Mouse (Mus musculus): Measurements from ENCODE around the gene Wasl. TPM values are rescaled to one million over a fixed set of nuclear protein-coding genes. Genes with fewer than 3 reads are reported as not detected.

Gene Wasl
- 76.6 and 85.0 TPM in 2 replicates for polyA plus RNA-seq (2015; fragmentation: Nextera tagmentation; extraction: Ambion mirVana)

GRCm38 (mm10) chr6:24664867-24665458 lies at the start of gene Wasl:
Gene Wasl (minus strand): TSS chr6:24665009.
- under 1% methylated on average over 60 of the region's 63 CpGs for WGBS
- H3K36me3 ChIP-seq (ENCODE audit: control insufficient read depth, insufficient read depth, low read length): no peaks in the 10 kb centered on the region
- ATAC-seq: peak; percentile 98

GRCm38 (mm10) chr6:24707499-24707898 lies 42.7 kb upstream of the Wasl start:
- Histone ChIP-seq H3K27me3 (replicated peaks; ENCODE audit: control insufficient read depth, insufficient read depth, low read length) (no peaks in the 10 kb centered on the region), H3K4me3 (ENCODE audit: low read length) (no peak overlapping the region), H3K9ac (ENCODE audit: low read depth, low read length) (no peak overlapping the region), H3K4me2 (ENCODE audit: low read depth, low read length) (no peak overlapping the region), H3K4me1 (ENCODE audit: control insufficient read depth, insufficient read depth, low read length) (no peaks in the 10 kb centered on the region), H3K36me3 (ENCODE audit: control insufficient read depth, insufficient read depth, low read length) (no peaks in the 10 kb centered on the region), H3K9me3 (ENCODE audit: control insufficient read depth, low read length) (no peaks in the 10 kb centered on the region), H3K27ac (ENCODE audit: low read length) (peak overlapping the region; percentile 38; the same call in 1 of the 2 replicates)
- WGBS: 61% methylated on average over 2 of the region's 2 CpGs
- ATAC-seq: peak; percentile 72

More at GRCm38 (mm10) chr6:24664867-24665458, at the start of gene Wasl:
- Histone ChIP-seq H3K9ac (ENCODE audit: low read depth, low read length) (peak within 1 kb of the TSS; percentile 97), H3K4me2 (ENCODE audit: low read depth, low read length) (peak within 1 kb of the TSS; percentile 78), H3K9me3 (ENCODE audit: control insufficient read depth, low read length) (no peaks in the 10 kb centered on the region), H3K4me3 (ENCODE audit: low read length) (peak within 1 kb of the TSS; percentile 93), H3K4me1 (ENCODE audit: control insufficient read depth, insufficient read depth, low read length) (peaks cover 11% of the 10 kb centered on the region), H3K27ac (ENCODE audit: low read length) (peak within 1 kb of the TSS; percentile 97), H3K27me3 (replicated peaks; ENCODE audit: control insufficient read depth, insufficient read depth, low read length) (no peaks in the 10 kb centered on the region)

- ATAC-seq: peak; percentile 96
- H3K27ac ChIP-seq (ENCODE audit: low read length): peak overlapping the region; percentile 55
Measured at GRCm38 (mm10) chr6:24707090-24707489, 42.3 kb upstream of the Wasl start.

DNA sequence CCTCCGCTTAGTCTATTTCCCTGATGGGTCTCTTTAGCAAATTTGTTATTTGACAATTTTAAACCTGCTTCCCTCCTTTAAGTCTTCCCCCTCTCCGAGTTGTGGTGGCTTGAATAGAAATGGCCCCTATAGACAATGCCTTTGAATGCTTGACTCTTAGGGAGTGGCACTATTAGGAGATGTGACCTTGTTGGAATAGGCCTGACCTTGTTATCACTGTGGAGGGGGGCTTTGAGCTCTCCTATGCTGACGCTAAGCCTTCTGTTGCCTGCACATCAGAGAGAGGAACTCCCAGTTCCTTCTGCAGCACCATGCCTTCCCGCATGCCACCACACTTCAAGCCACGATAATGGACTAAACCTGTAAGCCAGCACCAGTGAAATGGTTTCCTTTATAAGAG lies 32.4 kb upstream of the Wasl start:
- no peak overlapping the region for H3K4me3 ChIP-seq (ENCODE audit: low read length)
- H3K9me3 ChIP-seq (ENCODE audit: control insufficient read depth, low read length): no peaks in the 10 kb centered on the region
- H3K9ac ChIP-seq (ENCODE audit: low read depth, low read length): no peak overlapping the region
- H3K27ac ChIP-seq (ENCODE audit: low read length): no peak overlapping the region
- no peak for ATAC-seq
- H3K36me3 ChIP-seq (ENCODE audit: control insufficient read depth, insufficient read depth, low read length): no peaks in the 10 kb centered on the region
- no peak overlapping the region for H3K4me2 ChIP-seq (ENCODE audit: low read depth, low read length)
- H3K27me3 ChIP-seq (replicated peaks; ENCODE audit: control insufficient read depth, insufficient read depth, low read length): no peaks in the 10 kb centered on the region
- no peaks in the 10 kb centered on the region for H3K4me1 ChIP-seq (ENCODE audit: control insufficient read depth, insufficient read depth, low read length)
- WGBS: 89% methylated on average over 5 of the region's 5 CpGs

More at GRCm38 (mm10) chr6:24707090-24707489, 42.3 kb upstream of the Wasl start:
- Histone ChIP-seq H3K9ac (ENCODE audit: low read depth, low read length) (no peak overlapping the region), H3K27me3 (replicated peaks; ENCODE audit: control insufficient read depth, insufficient read depth, low read length) (no peaks in the 10 kb centered on the region), H3K9me3 (ENCODE audit: control insufficient read depth, low read length) (no peaks in the 10 kb centered on the region), H3K4me2 (ENCODE audit: low read depth, low read length) (no peak overlapping the region), H3K4me3 (ENCODE audit: low read length) (no peak overlapping the region), H3K4me1 (ENCODE audit: control insufficient read depth, insufficient read depth, low read length) (no peaks in the 10 kb centered on the region), H3K36me3 (ENCODE audit: control insufficient read depth, insufficient read depth, low read length) (no peaks in the 10 kb centered on the region)
- WGBS: 58% methylated on average over 5 of the region's 5 CpGs

GRCm38 (mm10) chr6:24696117-24696516 lies 31.3 kb upstream of the Wasl start:
- no peak overlapping the region for H3K9ac ChIP-seq (ENCODE audit: low read depth, low read length)
- 77% methylated on average over 4 of the region's 4 CpGs for WGBS
- H3K9me3 ChIP-seq (ENCODE audit: control insufficient read depth, low read length): no peaks in the 10 kb centered on the region
- H3K27ac ChIP-seq (ENCODE audit: low read length): no peak overlapping the region
- no peak overlapping the region for H3K4me2 ChIP-seq (ENCODE audit: low read depth, low read length)
- no peak for ATAC-seq
- H3K4me3 ChIP-seq (ENCODE audit: low read length): no peak overlapping the region
- no peaks in the 10 kb centered on the region for H3K27me3 ChIP-seq (replicated peaks; ENCODE audit: control insufficient read depth, insufficient read depth, low read length)
- no peaks in the 10 kb centered on the region for H3K36me3 ChIP-seq (ENCODE audit: control insufficient read depth, insufficient read depth, low read length)
- H3K4me1 ChIP-seq (ENCODE audit: control insufficient read depth, insufficient read depth, low read length): no peaks in the 10 kb centered on the region

DNA sequence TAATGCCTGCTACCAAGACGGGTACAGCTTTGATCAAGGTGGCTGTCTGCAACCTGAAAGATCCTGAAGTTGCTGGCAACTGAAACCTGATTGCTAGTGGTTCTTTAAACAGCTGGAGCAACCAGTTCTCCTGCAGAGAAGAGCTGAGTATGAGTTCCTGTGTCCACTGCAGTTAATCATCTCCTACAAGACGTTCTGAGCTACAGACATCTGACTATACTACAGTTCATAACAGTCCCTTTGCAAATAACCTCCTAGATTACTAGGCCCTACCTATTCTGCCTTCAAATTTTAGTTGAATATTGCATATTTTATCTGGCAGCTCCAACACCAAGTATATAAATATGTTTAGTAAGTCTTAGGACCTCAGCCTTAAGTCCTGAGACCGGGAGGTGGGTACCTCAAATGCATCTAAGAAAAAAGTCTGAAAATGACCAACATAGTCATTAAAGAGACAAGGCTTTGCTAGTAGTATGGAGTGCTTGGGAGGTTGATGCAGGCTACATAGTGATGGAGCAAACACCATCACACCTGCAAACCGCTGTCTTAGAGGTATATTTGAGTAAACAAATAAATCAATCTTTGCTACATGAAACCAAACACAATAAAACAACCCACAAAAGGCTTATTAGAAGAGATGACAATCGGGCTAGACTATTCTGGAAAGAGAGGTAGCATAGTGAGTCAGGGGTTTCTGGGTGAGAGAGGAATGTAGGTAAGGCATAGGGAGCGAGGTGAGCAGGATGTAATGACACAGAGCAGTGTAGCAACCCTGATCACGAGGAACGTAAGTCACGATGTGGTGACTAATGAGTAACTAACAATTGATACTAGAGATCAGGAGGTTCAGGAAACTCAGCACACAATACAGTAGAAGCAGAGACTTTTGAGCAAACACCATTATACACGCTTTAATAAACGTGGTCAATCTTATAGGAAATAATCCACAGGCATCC lies 29.9 kb upstream of the Wasl start:
- Histone ChIP-seq H3K9me3 (ENCODE audit: control insufficient read depth, low read length) (no peaks in the 10 kb centered on the region), H3K36me3 (ENCODE audit: control insufficient read depth, insufficient read depth, low read length) (no peaks in the 10 kb centered on the region), H3K4me1 (ENCODE audit: control insufficient read depth, insufficient read depth, low read length) (no peaks in the 10 kb centered on the region), H3K4me2 (ENCODE audit: low read depth, low read length) (no peak overlapping the region), H3K27me3 (replicated peaks; ENCODE audit: control insufficient read depth, insufficient read depth, low read length) (no peaks in the 10 kb centered on the region), H3K4me3 (ENCODE audit: low read length) (no peak overlapping the region), H3K27ac (ENCODE audit: low read length) (peak overlapping the region; percentile 61; the same call in 1 of the 2 replicates), H3K9ac (ENCODE audit: low read depth, low read length) (no peak overlapping the region)
- WGBS: 63% methylated on average over 11 of the region's 11 CpGs
- peak; percentile 94 for ATAC-seq

- Histone ChIP-seq H3K27ac (ENCODE audit: low read length) (no peak overlapping the region), H3K4me1 (ENCODE audit: control insufficient read depth, insufficient read depth, low read length) (no peaks in the 10 kb centered on the region), H3K9me3 (ENCODE audit: control insufficient read depth, low read length) (no peaks in the 10 kb centered on the region), H3K27me3 (replicated peaks; ENCODE audit: control insufficient read depth, insufficient read depth, low read length) (no peaks in the 10 kb centered on the region), H3K36me3 (ENCODE audit: control insufficient read depth, insufficient read depth, low read length) (no peaks in the 10 kb centered on the region), H3K4me2 (ENCODE audit: low read depth, low read length) (no peak overlapping the region), H3K9ac (ENCODE audit: low read depth, low read length) (no peak overlapping the region), H3K4me3 (ENCODE audit: low read length) (no peak overlapping the region)
- WGBS: 55% methylated on average over 1 of the region's 1 CpGs
- no peak for ATAC-seq
Measured at GRCm38 (mm10) chr6:24687871-24688270, 23.1 kb upstream of the Wasl start.

DNA sequence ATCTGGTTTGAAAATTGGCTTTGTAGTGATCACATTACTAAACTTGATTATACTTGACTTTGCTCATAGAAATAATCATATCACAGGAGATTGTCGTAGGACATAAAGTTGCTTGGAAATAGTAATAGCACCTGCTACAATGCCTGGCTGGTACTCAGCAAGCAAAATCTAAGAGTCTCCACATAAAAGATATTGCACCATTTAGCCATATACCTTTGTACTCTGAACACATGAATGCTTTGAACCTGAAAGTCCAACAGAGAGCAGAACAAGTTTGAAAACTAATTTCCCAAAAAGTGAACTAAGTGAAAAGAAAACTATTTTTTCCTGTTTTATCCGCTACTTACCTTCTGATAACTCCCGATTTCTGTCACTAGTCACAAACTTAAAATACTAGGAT lies 18.3 kb upstream of the Wasl start:
- peak; percentile 48; the same call in 1 of the 2 replicates for ATAC-seq
- H3K9ac ChIP-seq (ENCODE audit: low read depth, low read length): no peak overlapping the region
- no peaks in the 10 kb centered on the region for H3K27me3 ChIP-seq (replicated peaks; ENCODE audit: control insufficient read depth, insufficient read depth, low read length)
- no peaks in the 10 kb centered on the region for H3K4me1 ChIP-seq (ENCODE audit: control insufficient read depth, insufficient read depth, low read length)
- no peaks in the 10 kb centered on the region for H3K9me3 ChIP-seq (ENCODE audit: control insufficient read depth, low read length)
- no peaks in the 10 kb centered on the region for H3K36me3 ChIP-seq (ENCODE audit: control insufficient read depth, insufficient read depth, low read length)
- no peak overlapping the region for H3K27ac ChIP-seq (ENCODE audit: low read length)
- no peak overlapping the region for H3K4me2 ChIP-seq (ENCODE audit: low read depth, low read length)
- H3K4me3 ChIP-seq (ENCODE audit: low read length): no peak overlapping the region
- 92% methylated on average over 3 of the region's 3 CpGs for WGBS

DNA sequence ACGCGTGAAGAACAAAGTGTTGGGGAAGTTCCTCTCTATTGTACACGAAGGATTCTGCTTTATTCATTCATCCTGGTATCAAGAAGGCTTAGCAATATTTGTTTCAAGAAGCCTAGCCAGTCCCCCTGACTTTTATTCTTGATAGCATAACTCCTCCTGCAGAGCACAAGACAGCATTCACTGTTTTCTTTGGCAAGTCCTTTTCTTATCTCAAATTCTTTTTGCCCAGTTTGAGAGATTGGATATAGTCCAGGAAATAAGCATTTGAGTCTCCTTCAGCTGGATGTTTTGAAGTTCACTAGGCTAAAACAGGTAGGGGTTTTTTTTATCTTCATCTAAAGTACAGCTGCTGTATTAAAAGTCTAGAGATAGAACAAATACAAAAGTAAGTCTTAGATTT lies 3.0 kb upstream of the Wasl start:
- Histone ChIP-seq H3K4me3 (ENCODE audit: low read length) (no peak overlapping the region), H3K36me3 (ENCODE audit: control insufficient read depth, insufficient read depth, low read length) (no peaks in the 10 kb centered on the region), H3K4me2 (ENCODE audit: low read depth, low read length) (no peak overlapping the region), H3K9ac (ENCODE audit: low read depth, low read length) (no peak overlapping the region), H3K4me1 (ENCODE audit: control insufficient read depth, insufficient read depth, low read length) (0 out of 2 replicates have a peak, but pooled peaks cover 4% of the 10 kb centered on the region), H3K9me3 (ENCODE audit: control insufficient read depth, low read length) (no peaks in the 10 kb centered on the region), H3K27ac (ENCODE audit: low read length) (no peak overlapping the region), H3K27me3 (replicated peaks; ENCODE audit: control insufficient read depth, insufficient read depth, low read length) (no peaks in the 10 kb centered on the region)
- ATAC-seq: no peak
- WGBS: 68% methylated on average over 3 of the region's 3 CpGs
